8 mouse cellular contexts compared by ENCODE assay signal in genomic region chr8:119798170-119798964, GRCm38 (mm10). TPM values are rescaled to one million over a fixed set of nuclear protein-coding genes. Genes with fewer than 3 reads are reported as not detected.
A peak's percentile ranks its signal among the peaks of the same experiment; 100 is the strongest.
DNase-seq lines count a peak whose midpoint lies in the region; ATAC-seq and TF ChIP-seq lines count a peak whose summit lies in the region.

No protein-coding gene starts in this region.

- no peak overlapping the region for H3K4me3 ChIP-seq in forebrain, embryonic 14.5 days (ENCODE audit: low read depth, low read length)
- H3K4me3 ChIP-seq in hindbrain, embryonic 16.5 days (ENCODE audit: low read length), result peak overlapping the region; percentile 4; the same call in 1 of the 2 replicates
- H3K4me3 ChIP-seq in left cerebral cortex, adult 2 months, result no peak overlapping the region

- intact Hi-C loops in left cerebral cortex, adult 2 months (cut with DNase I), result no loop called here

- H3K4me2 ChIP-seq in forebrain, embryonic 14.5 days (ENCODE audit: low read length), result peak overlapping the region; percentile 15; the same call in 1 of the 2 replicates
- H3K4me2 ChIP-seq in hindbrain, embryonic 16.5 days (ENCODE audit: low read length), result peak overlapping the region; percentile 44

- peak overlapping the region; percentile 80 for H3K27ac ChIP-seq in forebrain, embryonic 14.5 days (ENCODE audit: low read depth, low read length)
- peak overlapping the region; percentile 78 for H3K27ac ChIP-seq in hindbrain, embryonic 16.5 days (ENCODE audit: low read depth, low read length)
- H3K27ac ChIP-seq in left cerebral cortex, adult 2 months, result peak overlapping the region; percentile 75

- no peak overlapping the region for H3K9ac ChIP-seq in forebrain, embryonic 14.5 days (ENCODE audit: low read length)
- H3K9ac ChIP-seq in hindbrain, embryonic 16.5 days (ENCODE audit: low read depth, low read length), result peak overlapping the region; percentile 7; the same call in 1 of the 2 replicates

- DNase-seq in CD4-positive helper T cell, adult 2 months (ENCODE audit: low read depth, low spot score), result peak; percentile 81
- peak; percentile 90 for DNase-seq in R1 (ENCODE audit: low read depth, low spot score)
- peak; percentile 84 for DNase-seq in forebrain, embryonic 14.5 days (ENCODE audit: low spot score)
- DNase-seq in left cerebral cortex, adult 2 months (ENCODE audit: extremely low spot score in 1 of 2, low spot score in 2 of 2), result peak in 1 of 2 experiments; percentile 61
- DNase-seq in right cerebral cortex, postnatal 36 days (ENCODE audit: low spot score in 2 of 2), result peak; percentile 67 to 73
- DNase-seq in cerebellum, adult 9-10 months, result no peak

- H3K9me3 ChIP-seq in forebrain, embryonic 14.5 days (replicated peaks; ENCODE audit: control insufficient read depth, low read length), result no peaks in the 10 kb centered on the region
- no peaks in the 10 kb centered on the region for H3K9me3 ChIP-seq in hindbrain, embryonic 16.5 days (ENCODE audit: control insufficient read depth, low read length)

- WGBS in forebrain, embryonic 14.5 days, result 9% methylated on average over 15 of the region's 15 CpGs
- 7% methylated on average over 15 of the region's 15 CpGs for WGBS in hindbrain, embryonic 16.5 days

- peak; percentile 81 for ATAC-seq in forebrain, embryonic 14.5 days
- ATAC-seq in hindbrain, embryonic 16.5 days, result peak; percentile 76
- ATAC-seq in megakaryocyte progenitor cell, adult 5-6 weeks (replicated peaks; ENCODE audit: poor library complexity), result peak; percentile 83

- TF ChIP-seq CTCF in left cerebral cortex, adult 2 months (IDR thresholded peaks at IDR 0.05), result no peak

- no peaks in the 10 kb centered on the region for H3K36me3 ChIP-seq in forebrain, embryonic 14.5 days (ENCODE audit: control insufficient read depth, insufficient read depth, low read length)
- no peaks in the 10 kb centered on the region for H3K36me3 ChIP-seq in hindbrain, embryonic 16.5 days (ENCODE audit: control insufficient read depth, insufficient read depth, low read length)

- no peaks in the 10 kb centered on the region for H3K27me3 ChIP-seq in forebrain, embryonic 14.5 days (replicated peaks; ENCODE audit: control insufficient read depth, insufficient read depth, low read length)
- H3K27me3 ChIP-seq in hindbrain, embryonic 16.5 days (replicated peaks; ENCODE audit: control insufficient read depth, insufficient read depth, low read length), result no peaks in the 10 kb centered on the region

- peaks cover 21% of the 10 kb centered on the region for H3K4me1 ChIP-seq in forebrain, embryonic 14.5 days (ENCODE audit: control insufficient read depth, insufficient read depth, low read length)
- peaks cover 21% of the 10 kb centered on the region for H3K4me1 ChIP-seq in hindbrain, embryonic 16.5 days (ENCODE audit: control insufficient read depth, insufficient read depth, low read depth, low read length)

RNA-seq across cellular contexts. Expression of gene Tldc1, which starts 20.2 kb away (rescaled TPM):
- 5.1 and 6.0 TPM in 2 replicates for polyA plus RNA-seq in forebrain, embryonic 14.5 days (2014; fragmentation: Nextera tagmentation; extraction: Ambion mirVana)
- polyA plus RNA-seq in hindbrain, embryonic 16.5 days (2015; fragmentation: Nextera tagmentation; extraction: Ambion mirVana), result 11.4 and 13.4 TPM in 2 replicates
- total RNA-seq in left cerebral cortex, adult 2 months (2021), result 10 to 100 TPM; 13.6 to 13.7 TPM
- total RNA-seq in megakaryocyte progenitor cell, adult 5-6 weeks (2015), result 2.6 TPM in 2 replicates
- 3.8 and 4.2 TPM in 2 replicates for total RNA-seq in megakaryocyte progenitor cell, adult 5-6 weeks (2017)

RNA-seq across cellular contexts. Expression of gene Cotl1, which starts 42.0 kb away (rescaled TPM):
- 403 and 455 TPM in 2 replicates for polyA plus RNA-seq in forebrain, embryonic 14.5 days (2014; fragmentation: Nextera tagmentation; extraction: Ambion mirVana)
- polyA plus RNA-seq in hindbrain, embryonic 16.5 days (2015; fragmentation: Nextera tagmentation; extraction: Ambion mirVana), result 112 and 127 TPM in 2 replicates
- 10 to 100 TPM; 60.1 to 61.4 TPM for total RNA-seq in left cerebral cortex, adult 2 months (2021)
- total RNA-seq in megakaryocyte progenitor cell, adult 5-6 weeks (2015), result 88.7 and 123 TPM in 2 replicates
- 101 and 127 TPM in 2 replicates for total RNA-seq in megakaryocyte progenitor cell, adult 5-6 weeks (2017)
